Mouse (Mus musculus) embryonic facial prominence, embryonic 15.5 days (tissue): ENCODE measurements around the gene S100a13. TPM values are rescaled to one million over a fixed set of nuclear protein-coding genes. Genes with fewer than 3 reads are reported as not detected.

Source experiments
- ATAC-seq: fragments of 200-750 bp; cut with Nextera tagmentation; 2 replicates; pipeline ENCODE4 v1.8.0; 2017; ENCODE audit warnings: low read depth, moderate TSS enrichment; ENCODE audit not compliant: insufficient number of reproducible peaks, low FRiP score, low TSS enrichment
- H3K27ac ChIP-seq: fragments of 300-500 bp; sonication (generic); replicated peaks from 2 replicates; pipeline ENCODE4 v1.5.1; 2015; ENCODE audit warnings: mild to moderate bottlenecking, inconsistent platforms
- H3K27me3 ChIP-seq: fragments of 300-500 bp; sonication (generic); 2 replicates; pipeline ENCODE4 v1.6.1; 2015; ENCODE audit warnings: inconsistent platforms
- H3K36me3 ChIP-seq: fragments of 300-500 bp; sonication (generic); 2 replicates; pipeline ENCODE4 v1.6.1; 2015; ENCODE audit warnings: mild to moderate bottlenecking, inconsistent platforms
- H3K4me1 ChIP-seq: fragments of 300-500 bp; sonication (generic); 2 replicates; pipeline ENCODE4 v1.6.1; 2015; ENCODE audit warnings: inconsistent platforms
- H3K4me2 ChIP-seq: fragments of 300-500 bp; sonication (generic); replicated peaks from 2 replicates; pipeline ENCODE4 v1.6.1; 2015; ENCODE audit warnings: mild to moderate bottlenecking, inconsistent platforms
- H3K4me3 ChIP-seq: fragments of 300-500 bp; sonication (generic); replicated peaks from 2 replicates; pipeline ENCODE4 v1.5.1; 2015; ENCODE audit warnings: mild to moderate bottlenecking, inconsistent platforms
- H3K9ac ChIP-seq: fragments of 300-500 bp; sonication (generic); 2 replicates; pipeline ENCODE4 v1.6.1; 2015; ENCODE audit warnings: inconsistent platforms
- H3K9me3 ChIP-seq: fragments of 300-500 bp; sonication (generic); replicated peaks from 2 replicates; pipeline ENCODE4 v1.6.1; 2016; ENCODE audit warnings: inconsistent platforms
- WGBS: fragments of 180-500 bp; shearing (Covaris S2); methylation state at CpG from one replicate; pipeline ENCODE4 v1.1.7; 2015; 5-methylcytosine and 5-hydroxymethylcytosine counted together
- polyA plus RNA-seq: library from polyadenylated mRNA; unstranded; fragments of >200 nt; fragmentation: Nextera tagmentation; extraction: Ambion mirVana; gene quantifications from 2 replicates; pipeline ENCODE4 v1.2.1, GENCODE M21; 2015

The S100a13 gene
- polyA plus RNA-seq, 1 experiment from 2014 or later = 45.9 TPM

GRCm38 (mm10) chr3:90527291-90527873 lies 13.1 kb downstream of the S100a13 start:
- ATAC-seq = 0 out of 2 replicates have a peak, but pooled peaks have one; percentile 12
- H3K27me3 ChIP-seq = no peaks in the 10 kb centered on the region
- H3K4me2 ChIP-seq = peak overlapping the region; percentile 33
- no peak overlapping the region for H3K9ac ChIP-seq
- peaks cover 11% of the 10 kb centered on the region for H3K4me1 ChIP-seq
- H3K4me3 ChIP-seq = peak overlapping the region; percentile 32
- H3K27ac ChIP-seq = peak overlapping the region; percentile 66
- H3K9me3 ChIP-seq = no peaks in the 10 kb centered on the region
- H3K36me3 ChIP-seq = no peaks in the 10 kb centered on the region
- 84% methylated on average over 7 of the region's 7 CpGs for WGBS

GRCm38 (mm10) chr3:90531713-90532112 lies 17.5 kb downstream of the S100a13 start:
- H3K36me3 ChIP-seq = no peaks in the 10 kb centered on the region
- no peaks in the 10 kb centered on the region for H3K9me3 ChIP-seq
- no peak overlapping the region for H3K4me2 ChIP-seq
- no peak overlapping the region for H3K27ac ChIP-seq
- WGBS = 54% methylated on average over 5 of the region's 5 CpGs
- ATAC-seq = no peak
- no peaks in the 10 kb centered on the region for H3K27me3 ChIP-seq
- H3K4me3 ChIP-seq = no peak overlapping the region
- no peak overlapping the region for H3K9ac ChIP-seq
- H3K4me1 ChIP-seq = no peaks in the 10 kb centered on the region

- no peak overlapping the region for H3K27ac ChIP-seq
- no peak for ATAC-seq
- H3K4me3 ChIP-seq = no peak overlapping the region
- H3K27me3 ChIP-seq = no peaks in the 10 kb centered on the region
- no peak overlapping the region for H3K4me2 ChIP-seq
- H3K9ac ChIP-seq = no peak overlapping the region
- H3K9me3 ChIP-seq = no peaks in the 10 kb centered on the region
- WGBS = 67% methylated on average over 1 of the region's 1 CpGs
- H3K4me1 ChIP-seq = peaks cover 12% of the 10 kb centered on the region
- H3K36me3 ChIP-seq = no peaks in the 10 kb centered on the region
Measured at GRCm38 (mm10) chr3:90535446-90535845, 21.2 kb downstream of the S100a13 start.

- H3K4me1 ChIP-seq = peaks cover 27% of the 10 kb centered on the region
- H3K36me3 ChIP-seq = no peaks in the 10 kb centered on the region
- ATAC-seq = peak; percentile 72; the same call in 1 of the 2 replicates
- H3K27ac ChIP-seq = peak within 1 kb of the TSS; percentile 87
- peak within 1 kb of the TSS; percentile 37 for H3K4me3 ChIP-seq
- H3K9ac ChIP-seq = peak within 1 kb of the TSS; percentile 1; the same call in 1 of the 2 replicates
- no peaks in the 10 kb centered on the region for H3K27me3 ChIP-seq
- H3K4me2 ChIP-seq = peak within 1 kb of the TSS; percentile 41
- H3K9me3 ChIP-seq = no peaks in the 10 kb centered on the region
- WGBS = 38% methylated on average over 10 of the region's 10 CpGs
Measured at GRCm38 (mm10) chr3:90537141-90537904, 23.1 kb downstream of the S100a13 start, which contains the start of gene S100a16. S100a16 (plus strand) TSS chr3:90537254.

GRCm38 (mm10) chr3:90537905-90538296 lies 23.7 kb downstream of the S100a13 start:
- H3K4me2 ChIP-seq = peak overlapping the region; percentile 41
- H3K4me1 ChIP-seq = peaks cover 31% of the 10 kb centered on the region
- no peak overlapping the region for H3K9ac ChIP-seq
- 45% methylated on average over 5 of the region's 5 CpGs for WGBS
- H3K27ac ChIP-seq = peak overlapping the region; percentile 87
- H3K4me3 ChIP-seq = peak overlapping the region; percentile 37
- no peaks in the 10 kb centered on the region for H3K27me3 ChIP-seq
- no peaks in the 10 kb centered on the region for H3K9me3 ChIP-seq
- no peaks in the 10 kb centered on the region for H3K36me3 ChIP-seq
- ATAC-seq = no peak

- H3K36me3 ChIP-seq = no peaks in the 10 kb centered on the region
- H3K9me3 ChIP-seq = no peaks in the 10 kb centered on the region
- no peaks in the 10 kb centered on the region for H3K27me3 ChIP-seq
- peaks cover 31% of the 10 kb centered on the region for H3K4me1 ChIP-seq
- WGBS = 52% methylated on average over 4 of the region's 4 CpGs
- H3K4me2 ChIP-seq = peak overlapping the region; percentile 23; the same call in 1 of the 2 replicates
- H3K9ac ChIP-seq = no peak overlapping the region
- H3K27ac ChIP-seq = peak overlapping the region; percentile 53
- ATAC-seq = no peak
- H3K4me3 ChIP-seq = no peak overlapping the region
Measured at GRCm38 (mm10) chr3:90540904-90541303, 26.7 kb downstream of the S100a13 start.

GRCm38 (mm10) chr3:90549676-90550420 lies 35.6 kb downstream of the S100a13 start:
- Histone ChIP-seq H3K4me3 (no peak overlapping the region), H3K9ac (no peak overlapping the region), H3K27ac (no peak overlapping the region), H3K36me3 (no peaks in the 10 kb centered on the region), H3K4me2 (no peak overlapping the region), H3K9me3 (no peaks in the 10 kb centered on the region), H3K27me3 (no peaks in the 10 kb centered on the region), H3K4me1 (no peaks in the 10 kb centered on the region)
- ATAC-seq = no peak
- 48% methylated on average over 5 of the region's 5 CpGs for WGBS

GRCm38 (mm10) chr3:90550421-90550790 lies 36.2 kb downstream of the S100a13 start:
- H3K4me2 ChIP-seq = no peak overlapping the region
- H3K4me3 ChIP-seq = no peak overlapping the region
- H3K36me3 ChIP-seq = no peaks in the 10 kb centered on the region
- no peak overlapping the region for H3K27ac ChIP-seq
- no peaks in the 10 kb centered on the region for H3K9me3 ChIP-seq
- no peak overlapping the region for H3K9ac ChIP-seq
- no peaks in the 10 kb centered on the region for H3K27me3 ChIP-seq
- ATAC-seq = no peak
- 80% methylated on average over 2 of the region's 2 CpGs for WGBS
- no peaks in the 10 kb centered on the region for H3K4me1 ChIP-seq

- H3K27ac ChIP-seq = no peak overlapping the region
- 74% methylated on average over 2 of the region's 2 CpGs for WGBS
- no peaks in the 10 kb centered on the region for H3K36me3 ChIP-seq
- no peak overlapping the region for H3K4me2 ChIP-seq
- H3K27me3 ChIP-seq = no peaks in the 10 kb centered on the region
- H3K4me3 ChIP-seq = no peak overlapping the region
- H3K9me3 ChIP-seq = no peaks in the 10 kb centered on the region
- peaks cover 7% of the 10 kb centered on the region; the same call in 1 of the 2 replicates for H3K4me1 ChIP-seq
- no peak overlapping the region for H3K9ac ChIP-seq
- ATAC-seq = no peak
Measured at GRCm38 (mm10) chr3:90552231-90552630, 38.0 kb downstream of the S100a13 start.

- Histone ChIP-seq H3K27ac (peak overlapping the region; percentile 28; the same call in 1 of the 2 replicates), H3K9ac (no peak overlapping the region), H3K9me3 (no peaks in the 10 kb centered on the region), H3K4me3 (no peak overlapping the region), H3K4me2 (no peak overlapping the region), H3K4me1 (peaks cover 8% of the 10 kb centered on the region; the same call in 1 of the 2 replicates), H3K27me3 (no peaks in the 10 kb centered on the region), H3K36me3 (no peaks in the 10 kb centered on the region)
- no peak for ATAC-seq
- 48% methylated on average over 5 of the region's 5 CpGs for WGBS
Measured at GRCm38 (mm10) chr3:90555954-90556353, 41.7 kb downstream of the S100a13 start.

GRCm38 (mm10) chr3:90560008-90560628 lies 45.9 kb downstream of the S100a13 start, which contains the start of gene S100a3:
S100a3 (plus strand) TSS chr3:90560578.
- Histone ChIP-seq H3K9me3 (no peaks in the 10 kb centered on the region), H3K4me2 (no peak within 1 kb of the TSS), H3K4me3 (no peak within 1 kb of the TSS), H3K27ac (0 out of 2 replicates have a peak within 1 kb of the TSS, but pooled peaks have one; percentile 7), H3K9ac (no peak within 1 kb of the TSS), H3K36me3 (no peaks in the 10 kb centered on the region), H3K27me3 (no peaks in the 10 kb centered on the region), H3K4me1 (peaks cover 8% of the 10 kb centered on the region; the same call in 1 of the 2 replicates)
- no peak for ATAC-seq
- 70% methylated on average over 6 of the region's 6 CpGs for WGBS
